Mouse (Mus musculus) liver, embryonic 16.5 days (tissue): Measurements from ENCODE around the gene 4933428M09Rik. TPM values are rescaled to one million over a fixed set of nuclear protein-coding genes. Genes with fewer than 3 reads are reported as not detected.
A peak's percentile ranks its signal among the peaks of the same experiment; 100 is the strongest.

ENCODE experiments used
- ATAC-seq: fragments of 200-750 bp; cut with Nextera tagmentation; 2 replicates; pipeline ENCODE4 v1.8.0; 2017; ENCODE audit warnings: low read depth, mild to moderate bottlenecking, moderate number of reproducible peaks, moderate library complexity
- H3K27ac ChIP-seq: fragments of 300-500 bp; sonication (generic); 2 replicates; pipeline ENCODE4 v1.5.1; 2014; ENCODE audit warnings: mild to moderate bottlenecking, low read length
- H3K27me3 ChIP-seq: fragments of 300-500 bp; sonication (generic); 2 replicates; pipeline ENCODE4 v1.6.1; 2014; ENCODE audit warnings: low read depth, low read length, mixed read lengths; ENCODE audit not compliant: control insufficient read depth, insufficient read depth
- H3K36me3 ChIP-seq: fragments of 300-500 bp; sonication (generic); 2 replicates; pipeline ENCODE4 v1.6.1; 2014; ENCODE audit warnings: mild to moderate bottlenecking; ENCODE audit not compliant: control insufficient read depth, insufficient read depth
- H3K4me1 ChIP-seq: fragments of 300-500 bp; sonication (generic); 2 replicates; pipeline ENCODE4 v1.6.1; 2014; ENCODE audit warnings: low read depth, low read length, mixed read lengths; ENCODE audit not compliant: control insufficient read depth
- H3K4me2 ChIP-seq: fragments of 300-500 bp; sonication (generic); 2 replicates; pipeline ENCODE4 v1.6.1; 2014; ENCODE audit warnings: low read depth, low read length, mixed read lengths
- H3K4me3 ChIP-seq: fragments of 300-500 bp; sonication (generic); 2 replicates; pipeline ENCODE4 v1.5.1; 2014; ENCODE audit warnings: low read depth, mild to moderate bottlenecking, low read length
- H3K9ac ChIP-seq: fragments of 300-500 bp; sonication (generic); 2 replicates; pipeline ENCODE4 v1.6.1; 2014; ENCODE audit warnings: low read depth, low read length
- H3K9me3 ChIP-seq: fragments of 300-500 bp; sonication (generic); replicated peaks from 2 replicates; pipeline ENCODE4 v1.6.1; 2016; ENCODE audit warnings: low read length; ENCODE audit not compliant: control insufficient read depth
- WGBS: fragments of 180-500 bp; shearing (Covaris S2); extraction: QIAGEN DNeasy Blood & Tissue Kit; methylation state at CpG from one replicate; pipeline ENCODE4 v1.1.7; 2014; ENCODE audit not compliant: insufficient replicate concordance; 5-methylcytosine and 5-hydroxymethylcytosine counted together
- polyA plus RNA-seq: library from polyadenylated mRNA; unstranded; fragments of >200 nt; fragmentation: Nextera tagmentation; extraction: Ambion mirVana; gene quantifications from 2 replicates; pipeline ENCODE4 v1.2.1, GENCODE M21; 2015

The 4933428M09Rik gene
- polyA plus RNA-seq, 1 experiment from 2014 or later, result not detected

- Histone ChIP-seq H3K27me3 (no peaks in the 10 kb centered on the region), H3K36me3 (no peaks in the 10 kb centered on the region), H3K4me2 (peak overlapping the region; percentile 53), H3K27ac (no peak overlapping the region), H3K4me3 (peak overlapping the region; percentile 46), H3K4me1 (no peaks in the 10 kb centered on the region), H3K9me3 (no peaks in the 10 kb centered on the region), H3K9ac (no peak overlapping the region)
- ATAC-seq, result 0 out of 2 replicates have a peak, but pooled peaks have one; percentile 27
- WGBS, result 18% methylated on average over 22 of the region's 22 CpGs
These were observed 38.1 kb downstream of the 4933428M09Rik start for GRCm38 (mm10) chrX:139216991-139217593.

GRCm38 (mm10) chrX:139217776-139218175 lies 38.7 kb downstream of the 4933428M09Rik start:
- Histone ChIP-seq H3K9me3 (no peaks in the 10 kb centered on the region), H3K9ac (no peak overlapping the region), H3K4me1 (no peaks in the 10 kb centered on the region), H3K4me3 (peak overlapping the region; percentile 46; the same call in 1 of the 2 replicates), H3K4me2 (peak overlapping the region; percentile 53), H3K27me3 (no peaks in the 10 kb centered on the region), H3K36me3 (no peaks in the 10 kb centered on the region), H3K27ac (no peak overlapping the region)
- no peak for ATAC-seq
- 54% methylated on average over 10 of the region's 10 CpGs for WGBS

DNA sequence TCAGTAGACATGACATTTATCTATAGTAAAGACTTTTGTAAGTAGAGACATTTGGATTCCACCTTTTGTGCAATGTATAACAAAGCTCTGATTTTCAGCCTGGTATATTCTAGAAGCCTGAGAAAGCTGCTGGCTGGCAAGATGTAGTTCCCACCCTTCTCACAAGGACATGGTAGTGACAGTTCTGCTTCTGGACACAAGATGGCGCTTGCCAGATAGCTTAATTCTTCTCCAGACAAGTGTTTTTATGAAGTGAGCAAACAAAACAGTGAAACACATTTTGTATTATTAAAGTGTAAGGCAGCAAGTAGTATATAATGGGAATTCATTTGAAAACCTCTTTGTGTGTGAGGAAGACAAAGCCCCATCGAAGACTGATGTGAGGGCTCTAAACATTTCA lies 40.0 kb downstream of the 4933428M09Rik start:
- H3K27me3 ChIP-seq, result no peaks in the 10 kb centered on the region
- no peak overlapping the region for H3K4me3 ChIP-seq
- H3K4me1 ChIP-seq, result no peaks in the 10 kb centered on the region
- no peak overlapping the region for H3K9ac ChIP-seq
- ATAC-seq, result no peak
- WGBS, result 20% methylated on average over 2 of the region's 2 CpGs
- H3K4me2 ChIP-seq, result no peak overlapping the region
- no peak overlapping the region for H3K27ac ChIP-seq
- H3K9me3 ChIP-seq, result no peaks in the 10 kb centered on the region
- H3K36me3 ChIP-seq, result no peaks in the 10 kb centered on the region

DNA sequence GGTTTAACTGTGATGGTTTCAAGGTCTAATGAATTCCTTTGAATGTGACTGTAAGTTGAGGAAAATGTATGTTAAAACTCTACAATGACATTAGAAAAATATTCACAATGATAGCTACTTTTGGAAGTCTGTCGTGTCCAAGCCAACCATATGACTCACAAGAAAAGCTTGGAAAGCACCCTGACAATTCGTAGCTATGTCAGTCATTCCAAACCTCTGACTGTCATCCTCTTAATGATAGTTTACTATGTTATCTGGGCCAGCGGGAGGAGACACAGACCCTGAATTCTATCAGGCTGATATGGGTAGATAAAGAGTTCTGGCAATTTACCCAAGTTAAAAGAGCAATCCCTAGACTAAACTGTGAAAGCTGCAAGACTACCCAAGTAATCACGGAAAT lies 41.8 kb downstream of the 4933428M09Rik start:
- Histone ChIP-seq H3K4me1 (no peaks in the 10 kb centered on the region), H3K4me3 (no peak overlapping the region), H3K9ac (no peak overlapping the region), H3K4me2 (no peak overlapping the region), H3K36me3 (no peaks in the 10 kb centered on the region), H3K27me3 (no peaks in the 10 kb centered on the region), H3K27ac (no peak overlapping the region), H3K9me3 (no peaks in the 10 kb centered on the region)
- 47% methylated on average over 4 of the region's 4 CpGs for WGBS
- no peak for ATAC-seq

DNA sequence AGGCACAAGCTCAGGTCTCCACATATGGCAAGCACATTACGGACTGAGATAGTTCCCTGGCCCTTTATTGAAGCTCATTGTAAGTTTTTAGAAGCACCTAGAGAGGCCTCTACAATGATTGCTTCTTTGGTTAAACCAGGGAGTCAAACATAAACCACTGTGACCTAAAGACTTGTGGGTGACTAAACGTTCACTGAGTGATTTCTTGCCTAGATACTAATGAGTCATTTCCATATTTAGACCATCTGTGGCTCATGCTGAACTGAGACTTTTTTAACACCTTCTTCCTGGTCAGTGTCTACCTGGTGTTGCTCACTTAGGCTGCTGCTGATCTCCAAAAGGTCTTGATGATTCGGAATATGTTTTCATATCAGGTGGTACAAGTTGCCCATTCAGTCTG lies 42.9 kb downstream of the 4933428M09Rik start:
- ATAC-seq, result no peak
- no peaks in the 10 kb centered on the region for H3K27me3 ChIP-seq
- no peaks in the 10 kb centered on the region for H3K36me3 ChIP-seq
- no peak overlapping the region for H3K4me3 ChIP-seq
- no peaks in the 10 kb centered on the region for H3K9me3 ChIP-seq
- H3K4me2 ChIP-seq, result no peak overlapping the region
- no peak overlapping the region for H3K27ac ChIP-seq
- no peak overlapping the region for H3K9ac ChIP-seq
- 54% methylated on average over 3 of the region's 3 CpGs for WGBS
- no peaks in the 10 kb centered on the region for H3K4me1 ChIP-seq

Other genes with a start within 250 kb of the 4933428M09Rik start
- 9.7 and 9.9 TPM in 2 replicates for gene Serpina7, start 94.0 kb upstream of the 4933428M09Rik start, polyA plus RNA-seq
- 0.23 TPM in 1 of 2 replicates, not detected in the other for gene 4930513O06Rik, start 93.0 kb upstream of the 4933428M09Rik start, polyA plus RNA-seq
- gene Mum1l1, start 30.8 kb downstream of the 4933428M09Rik start, polyA plus RNA-seq, result 1.3 and 1.6 TPM in 2 replicates
- not detected in 2 replicates for gene Trap1a, start 154.5 kb downstream of the 4933428M09Rik start, polyA plus RNA-seq